Mouse (Mus musculus): Measurements from ENCODE around the gene Rhox4d. TPM values are rescaled to one million over a fixed set of nuclear protein-coding genes. Genes with fewer than 3 reads are reported as not detected.
"Not testable (repeated sequence)": the region's sequence is repeated elsewhere in the genome, so short reads cannot be mapped to it uniquely, and the experiment has no call there.

Rhox4d gene
- total RNA-seq (2017): not detected in 2 replicates

DNA sequence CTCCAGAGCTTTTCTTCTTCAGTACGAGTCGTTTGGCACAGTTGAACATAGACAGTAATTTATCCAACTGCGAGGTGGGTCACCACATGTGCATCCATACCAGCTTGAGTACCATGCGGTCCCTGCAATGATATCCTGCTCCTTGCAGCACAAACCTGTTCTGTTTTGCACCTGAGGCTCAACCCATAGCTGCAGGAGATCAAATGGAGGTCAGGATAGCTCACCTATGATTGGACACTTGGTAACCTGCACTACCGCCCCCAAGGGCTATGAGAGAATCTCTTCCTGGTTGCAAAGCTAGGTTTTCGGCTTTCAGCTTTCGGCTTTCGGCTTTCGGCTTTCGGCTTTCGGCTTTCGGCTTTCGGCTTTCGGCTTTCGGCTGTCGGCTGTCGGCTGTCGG, at the start of gene Rhox4d:
Gene Rhox4d, plus strand, starts transcription at position 301 of the 400 bp plus-strand sequence.
- ATAC-seq (replicated peaks; ENCODE audit: low read depth, poor library complexity, severe bottlenecking): not testable (repeated sequence)

DNA sequence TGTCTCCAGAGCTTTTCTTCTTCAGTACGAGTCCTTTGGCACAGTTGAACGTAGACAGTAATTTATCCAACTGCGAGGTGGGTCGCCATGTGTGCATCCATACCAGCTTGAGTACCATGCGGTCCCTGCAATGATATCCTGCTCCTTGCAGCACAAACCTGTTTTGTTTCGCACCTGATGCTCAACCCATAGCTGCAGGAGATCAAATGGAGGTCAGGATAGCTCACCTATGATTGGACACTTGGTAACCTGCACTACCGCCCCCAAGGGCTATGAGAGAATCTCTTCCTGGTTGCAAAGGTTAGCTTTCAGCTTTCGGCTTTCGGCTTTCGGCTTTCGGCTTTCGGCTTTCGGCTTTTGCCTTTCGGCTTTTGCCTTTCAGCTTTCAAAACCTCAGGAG, 34.1 kb upstream of the Rhox4d start, which contains the start of gene Rhox4c:
Gene Rhox4c, plus strand, starts transcription at position 301 of the 400 bp plus-strand sequence.
- ATAC-seq (replicated peaks; ENCODE audit: low read depth, poor library complexity, severe bottlenecking): not testable (repeated sequence)

DNA sequence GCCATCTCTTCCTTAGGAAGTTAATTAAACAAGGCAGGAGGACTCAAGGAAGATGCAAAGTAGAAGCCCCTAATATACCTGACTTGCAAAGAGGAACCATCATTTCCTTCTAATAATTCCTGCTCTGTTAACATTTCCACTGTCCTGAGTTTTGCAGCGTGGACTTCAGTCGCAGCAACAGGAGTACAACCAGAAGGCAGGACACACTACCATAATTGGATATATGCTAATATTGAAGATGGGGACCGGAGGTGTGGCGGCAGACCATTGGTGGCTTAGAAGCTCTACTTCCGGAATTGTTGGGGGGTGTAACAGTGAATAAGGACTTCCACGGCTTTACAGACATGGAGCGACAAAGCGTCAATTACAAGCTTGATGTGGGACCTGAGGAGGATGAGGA, 16.0 kb downstream of the Rhox4d start, which contains the start of gene Rhox2e:
Gene Rhox2e, plus strand, starts transcription at position 301 of the 400 bp plus-strand sequence.
- not testable (repeated sequence) for ATAC-seq (replicated peaks; ENCODE audit: low read depth, poor library complexity, severe bottlenecking)

DNA sequence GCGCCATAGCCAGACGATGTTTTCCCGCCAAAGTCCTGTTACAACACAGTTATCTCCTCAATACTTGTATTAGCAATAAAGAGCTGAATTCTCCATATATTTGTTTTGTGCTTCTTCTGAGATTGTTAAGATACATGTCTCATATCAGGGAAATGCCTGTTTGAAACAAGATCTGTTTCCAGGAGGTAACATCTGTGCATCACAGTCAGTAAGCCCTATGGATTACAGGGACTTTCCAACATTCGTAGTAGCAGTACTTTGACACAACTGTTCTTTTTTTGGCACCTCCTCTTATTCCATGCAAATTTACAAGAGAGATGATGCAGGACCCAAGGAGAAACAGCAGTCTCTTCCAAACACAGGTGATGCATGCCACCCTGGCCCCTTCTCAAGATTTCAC, 27.6 kb downstream of the Rhox4d start, which contains the start of gene Rhox3e:
Gene Rhox3e, plus strand, starts transcription at position 301 of the 400 bp plus-strand sequence.
- not testable (repeated sequence) for ATAC-seq (replicated peaks; ENCODE audit: low read depth, poor library complexity, severe bottlenecking)

DNA sequence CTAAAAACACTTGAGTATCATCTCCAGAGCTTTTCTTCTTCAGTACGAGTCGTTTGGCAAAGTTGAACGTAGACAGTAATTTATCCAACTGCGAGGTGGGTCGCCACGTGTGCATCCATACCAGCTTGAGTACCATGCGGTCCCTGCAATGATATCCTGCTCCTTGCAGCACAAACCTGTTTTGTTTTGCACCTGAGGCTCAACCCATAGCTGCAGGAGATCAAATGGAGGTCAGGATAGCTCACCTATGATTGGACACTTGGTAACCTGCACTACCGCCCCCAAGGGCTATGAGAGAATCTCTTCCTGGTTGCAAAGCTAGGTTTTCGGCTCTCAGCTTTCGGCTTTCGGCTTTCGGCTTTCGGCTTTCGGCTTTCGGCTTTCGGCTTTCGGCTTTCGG, 43.0 kb downstream of the Rhox4d start, which contains the start of gene Rhox4e:
Gene Rhox4e, plus strand, starts transcription at position 301 of the 400 bp plus-strand sequence.
- ATAC-seq (replicated peaks; ENCODE audit: low read depth, poor library complexity, severe bottlenecking): not testable (repeated sequence)

Other genes starting within 250 kb of the Rhox4d start
- gene Rhox4a, start 249.0 kb upstream of the Rhox4d start, total RNA-seq (2017): not detected in 2 replicates
- gene Rhox3a2, start 134.3 kb upstream of the Rhox4d start, total RNA-seq (2017): not detected in 2 replicates
- not detected in 2 replicates for gene Rhox4a2, start 123.5 kb upstream of the Rhox4d start, total RNA-seq (2017)
- gene Rhox2b, start 102.3 kb upstream of the Rhox4d start, total RNA-seq (2017): not detected in 2 replicates
- not detected in 2 replicates for gene Rhox4b, start 81.9 kb upstream of the Rhox4d start, total RNA-seq (2017)
- gene Rhox2c, start 60.7 kb upstream of the Rhox4d start, total RNA-seq (2017): not detected in 2 replicates
- gene Rhox3c, start 55.8 kb upstream of the Rhox4d start, total RNA-seq (2017): not detected in 2 replicates
- not detected in 2 replicates for gene Rhox4c, start 34.0 kb upstream of the Rhox4d start, total RNA-seq (2017)
- gene Rhox2d, start 20.9 kb upstream of the Rhox4d start, total RNA-seq (2017): not detected in 2 replicates
- gene Rhox2e, start 16.1 kb downstream of the Rhox4d start, total RNA-seq (2017): not detected in 2 replicates
- not detected in 2 replicates for gene Rhox3e, start 27.7 kb downstream of the Rhox4d start, total RNA-seq (2017)
- gene Rhox4e, start 43.1 kb downstream of the Rhox4d start, total RNA-seq (2017): not detected in 2 replicates
- gene Rhox2f, start 57.0 kb downstream of the Rhox4d start, total RNA-seq (2017): not detected in 2 replicates
- not detected in 2 replicates for gene Rhox3f, start 66.6 kb downstream of the Rhox4d start, total RNA-seq (2017)
- not detected in 2 replicates for gene Rhox4f, start 93.3 kb downstream of the Rhox4d start, total RNA-seq (2017)
- not detected in 2 replicates for gene Rhox3g, start 114.3 kb downstream of the Rhox4d start, total RNA-seq (2017)
- gene Rhox2g, start 129.1 kb downstream of the Rhox4d start, total RNA-seq (2017): not detected in 2 replicates
- not detected in 2 replicates for gene Rhox4g, start 137.0 kb downstream of the Rhox4d start, total RNA-seq (2017)
- gene Rhox3h, start 154.4 kb downstream of the Rhox4d start, total RNA-seq (2017): not detected in 2 replicates
- not detected in 2 replicates for gene Rhox2h, start 158.9 kb downstream of the Rhox4d start, total RNA-seq (2017)

All from common myeloid progenitor, adult 5-6 weeks (primary cell).